Comparison of ENCODE assay signal across 10 mouse cellular contexts in genomic region chr2:35692272-35692900, GRCm38 (mm10).
A peak's percentile ranks its signal among the peaks of the same experiment; 100 is the strongest.
DNase-seq lines count a peak whose midpoint lies in the region; ATAC-seq and TF ChIP-seq lines count a peak whose summit lies in the region.
"Had no signal": no experiment of that assay in that cellular context is flagged by ENCODE, and none has a peak within 500 bp of the region (broad histone marks: within the 10 kb centered on the region; RNA-seq: fewer than 3 reads in every experiment).

No protein-coding gene starts in this region.

- intact Hi-C loops in gastrocnemius, postnatal 14 days (cut with DNase I; ENCODE audit: low total_unique reads), result no loop called here

- peaks cover 21% of the 10 kb centered on the region for H3K4me1 ChIP-seq in liver, adult 2 months (ENCODE audit: control insufficient read depth, insufficient read depth, low read length)
- H3K4me1 ChIP-seq in intestine, embryonic 16.5 days (ENCODE audit: control insufficient read depth, insufficient read depth, low read length), result peaks cover 97% of the 10 kb centered on the region
- H3K4me1 ChIP-seq in limb, embryonic 12.5 days (replicated peaks), result peaks cover 90% of the 10 kb centered on the region
- peaks cover 62% of the 10 kb centered on the region for H3K4me1 ChIP-seq in small intestine, adult 2 months (ENCODE audit: control insufficient read depth, insufficient read depth, insufficient read length, low read length)
- H3K4me1 ChIP-seq in midbrain, embryonic 14.5 days (ENCODE audit: control insufficient read depth, insufficient read depth, low read length), result peaks cover 53% of the 10 kb centered on the region

- H3K36me3 ChIP-seq in liver, adult 2 months (ENCODE audit: control insufficient read depth, insufficient read depth, low read length), result no peaks in the 10 kb centered on the region
- H3K36me3 ChIP-seq in intestine, embryonic 16.5 days (ENCODE audit: control insufficient read depth, insufficient read depth, low read length), result no peaks in the 10 kb centered on the region
- 0 out of 2 replicates have a peak, but pooled peaks cover 6% of the 10 kb centered on the region for H3K36me3 ChIP-seq in limb, embryonic 12.5 days
- H3K36me3 ChIP-seq in small intestine, adult 2 months (ENCODE audit: control insufficient read depth, insufficient read depth, low read length), result no peaks in the 10 kb centered on the region
- H3K36me3 ChIP-seq in midbrain, embryonic 14.5 days (ENCODE audit: control insufficient read depth, insufficient read depth, low read length), result no peaks in the 10 kb centered on the region

- H3K9me3 ChIP-seq in intestine, embryonic 16.5 days (ENCODE audit: control insufficient read depth, low read length), result no peaks in the 10 kb centered on the region
- H3K9me3 ChIP-seq in limb, embryonic 12.5 days, result no peaks in the 10 kb centered on the region
- H3K9me3 ChIP-seq in midbrain, embryonic 14.5 days (ENCODE audit: control insufficient read depth, low read length), result no peaks in the 10 kb centered on the region
- H3K9me3 ChIP-seq: forebrain, embryonic 13.5 days had no signal

- DNase-seq in liver, adult 2 months (ENCODE audit: extremely low read depth, low read depth, low spot score), result peak; percentile 50
- no peak for DNase-seq in liver
- no peak for DNase-seq in gastrocnemius, postnatal 14 days
- no peak for DNase-seq in midbrain, embryonic 14.5 days
- no peak for DNase-seq in testis, postnatal 14 days (ENCODE audit: low spot score)

- no peak for TF ChIP-seq POLR2A in liver, adult 2 months (IDR thresholded peaks at IDR 0.05; ENCODE audit: extremely low read depth, insufficient read depth, low read length)
- TF ChIP-seq POLR2A in small intestine, adult 2 months (IDR thresholded peaks at IDR 0.05; ENCODE audit: low read depth, low read length), result no peak

- TF ChIP-seq CTCF in liver, adult 2 months (IDR thresholded peaks at IDR 0.05; ENCODE audit: low read depth, low read length), result 0 out of 2 replicates have a peak, but pooled peaks have one; percentile 5
- no peak for TF ChIP-seq CTCF in small intestine, adult 2 months (IDR thresholded peaks at IDR 0.05; ENCODE audit: extremely low read depth, insufficient read length, insufficient replicate concordance, low read depth, low read length)

- peak overlapping the region; percentile 48 for H3K9ac ChIP-seq in liver, adult 2 months (ENCODE audit: low read depth, low read length)
- peak overlapping the region; percentile 58 for H3K9ac ChIP-seq in intestine, embryonic 16.5 days (ENCODE audit: low read depth, low read length)
- H3K9ac ChIP-seq in limb, embryonic 12.5 days (replicated peaks), result no peak overlapping the region
- H3K9ac ChIP-seq in midbrain, embryonic 14.5 days (replicated peaks; ENCODE audit: low read length), result no peak overlapping the region
- H3K9ac ChIP-seq: forebrain, embryonic 13.5 days had no signal

- peak; percentile 27 for ATAC-seq in intestine, embryonic 16.5 days
- ATAC-seq in limb, embryonic 12.5 days (ENCODE audit: insufficient number of reproducible peaks, insufficient read depth, low FRiP score, low TSS enrichment, low read depth), result no peak
- no peak for ATAC-seq in midbrain, embryonic 14.5 days (ENCODE audit: low FRiP score, low TSS enrichment)

- peak overlapping the region; percentile 46 for H3K4me3 ChIP-seq in liver, adult 2 months (ENCODE audit: insufficient read depth, low read depth, low read length)
- peak overlapping the region; percentile 42 for H3K4me3 ChIP-seq in intestine, embryonic 16.5 days (ENCODE audit: low read length)
- H3K4me3 ChIP-seq in limb, embryonic 12.5 days (replicated peaks), result no peak overlapping the region
- peak overlapping the region; percentile 59 for H3K4me3 ChIP-seq in small intestine, adult 2 months (ENCODE audit: low read depth, low read length)
- no peak overlapping the region for H3K4me3 ChIP-seq in midbrain, embryonic 14.5 days (replicated peaks; ENCODE audit: low read depth, low read length)
- H3K4me3 ChIP-seq: forebrain, embryonic 13.5 days had no signal

- WGBS in liver, adult 2 months, result 51% methylated on average over 11 of the region's 11 CpGs
- WGBS in intestine, embryonic 16.5 days, result 65% methylated on average over 11 of the region's 11 CpGs
- 84% methylated on average over 11 of the region's 11 CpGs for WGBS in limb, embryonic 12.5 days
- WGBS in small intestine, adult 2 months, result 24% methylated on average over 11 of the region's 11 CpGs
- WGBS in midbrain, embryonic 14.5 days, result 87% methylated on average over 11 of the region's 11 CpGs

- peak overlapping the region; percentile 56 for H3K4me2 ChIP-seq in intestine, embryonic 16.5 days (ENCODE audit: low read depth, low read length)
- no peak overlapping the region for H3K4me2 ChIP-seq in limb, embryonic 12.5 days
- H3K4me2 ChIP-seq in midbrain, embryonic 14.5 days (ENCODE audit: low read length), result no peak overlapping the region

- H3K27ac ChIP-seq in liver, adult 2 months (replicated peaks; ENCODE audit: insufficient read depth, low read depth, low read length), result 0 out of 2 replicates have a peak overlapping the region, but pooled peaks have one; percentile 23
- peak overlapping the region; percentile 87 for H3K27ac ChIP-seq in intestine, embryonic 16.5 days (ENCODE audit: low read length)
- peak overlapping the region; percentile 60 for H3K27ac ChIP-seq in limb, embryonic 12.5 days
- peak overlapping the region; percentile 97 for H3K27ac ChIP-seq in small intestine, adult 2 months (ENCODE audit: insufficient read depth, low read depth, low read length)
- no peak overlapping the region for H3K27ac ChIP-seq in midbrain, embryonic 14.5 days (replicated peaks; ENCODE audit: low read depth, low read length)
- H3K27ac ChIP-seq: forebrain, embryonic 13.5 days had no signal

- no peaks in the 10 kb centered on the region for H3K79me2 ChIP-seq in liver, adult 2 months (ENCODE audit: control insufficient read depth, insufficient read depth, low read length)

- no peaks in the 10 kb centered on the region for H3K27me3 ChIP-seq in liver, adult 2 months (ENCODE audit: control insufficient read depth, insufficient read depth, low read length)
- H3K27me3 ChIP-seq in intestine, embryonic 16.5 days (replicated peaks; ENCODE audit: control insufficient read depth, insufficient read depth, low read length), result no peaks in the 10 kb centered on the region
- no peaks in the 10 kb centered on the region for H3K27me3 ChIP-seq in limb, embryonic 12.5 days
- no peaks in the 10 kb centered on the region for H3K27me3 ChIP-seq in small intestine, adult 2 months (ENCODE audit: control insufficient read depth, insufficient read depth, low read length)
- no peaks in the 10 kb centered on the region for H3K27me3 ChIP-seq in midbrain, embryonic 14.5 days (ENCODE audit: control insufficient read depth, insufficient read depth, low read length)
- H3K27me3 ChIP-seq: forebrain, embryonic 13.5 days; Patski had no signal

Comparison
In these comparisons a context has a peak if more than half of its experiments do, and no peak if none do; other contexts are left out.
1. H3K4me3 ChIP-seq: peak in liver, adult 2 months (single experiment), intestine, embryonic 16.5 days (single experiment) and small intestine, adult 2 months (single experiment); none in limb, embryonic 12.5 days (single experiment) and midbrain, embryonic 14.5 days (single experiment).
2. H3K9ac ChIP-seq: peak in liver, adult 2 months (single experiment) and intestine, embryonic 16.5 days (single experiment); none in limb, embryonic 12.5 days (single experiment) and midbrain, embryonic 14.5 days (single experiment).